ENCODE assay signal across 7 mouse cellular contexts in genomic region chr10:7663159-7664026, GRCm38 (mm10). TPM values are rescaled to one million over a fixed set of nuclear protein-coding genes. Genes with fewer than 3 reads are reported as not detected.
DNase-seq lines count a peak whose midpoint lies in the region; ATAC-seq lines count a peak whose summit lies in the region.

No protein-coding gene starts in this region.

- H3K4me1 ChIP-seq in embryonic facial prominence, embryonic 10.5 days = peaks cover 19% of the 10 kb centered on the region
- H3K4me1 ChIP-seq in limb, embryonic 10.5 days = peaks cover 12% of the 10 kb centered on the region
- H3K4me1 ChIP-seq in midbrain, embryonic 12.5 days = peaks cover 14% of the 10 kb centered on the region

- H3K4me3 ChIP-seq in embryonic facial prominence, embryonic 10.5 days = peak overlapping the region; percentile 95
- peak overlapping the region; percentile 93 for H3K4me3 ChIP-seq in limb, embryonic 10.5 days
- peak overlapping the region; percentile 74 for H3K4me3 ChIP-seq in midbrain, embryonic 12.5 days

- H3K9ac ChIP-seq in midbrain, embryonic 12.5 days (replicated peaks) = peak overlapping the region; percentile 89

- no peaks in the 10 kb centered on the region for H3K9me3 ChIP-seq in embryonic facial prominence, embryonic 10.5 days
- no peaks in the 10 kb centered on the region for H3K9me3 ChIP-seq in limb, embryonic 10.5 days (replicated peaks)
- no peaks in the 10 kb centered on the region for H3K9me3 ChIP-seq in midbrain, embryonic 12.5 days

- H3K27ac ChIP-seq in embryonic facial prominence, embryonic 10.5 days (replicated peaks) = peak overlapping the region; percentile 95
- peak overlapping the region; percentile 94 for H3K27ac ChIP-seq in limb, embryonic 10.5 days
- H3K27ac ChIP-seq in midbrain, embryonic 12.5 days (replicated peaks) = peak overlapping the region; percentile 89

- peak; percentile 96 for DNase-seq in adrenal gland, postnatal 14 days
- peak; percentile 92 for DNase-seq in embryonic facial prominence, embryonic 10.5 days (ENCODE audit: low spot score)
- DNase-seq in kidney, adult 11 months = peak; percentile 91
- peak; percentile 92 for DNase-seq in limb, embryonic 10.5 days (ENCODE audit: low spot score)
- peak; percentile 82 for DNase-seq in skeletal muscle tissue, adult 2 months (ENCODE audit: low read depth, low spot score)

- no peaks in the 10 kb centered on the region for H3K36me3 ChIP-seq in embryonic facial prominence, embryonic 10.5 days (replicated peaks)
- H3K36me3 ChIP-seq in limb, embryonic 10.5 days = no peaks in the 10 kb centered on the region
- H3K36me3 ChIP-seq in midbrain, embryonic 12.5 days = no peaks in the 10 kb centered on the region

- under 1% methylated on average over 64 of the region's 64 CpGs for WGBS in embryonic facial prominence, embryonic 10.5 days
- under 1% methylated on average over 64 of the region's 64 CpGs for WGBS in limb, embryonic 10.5 days
- under 1% methylated on average over 62 of the region's 64 CpGs for WGBS in midbrain, embryonic 12.5 days

- peak; percentile 61 for ATAC-seq in granulocyte monocyte progenitor cell, adult 5-6 weeks (replicated peaks; ENCODE audit: poor library complexity, severe bottlenecking)
- peak; percentile 91 for ATAC-seq in midbrain, embryonic 12.5 days (ENCODE audit: low FRiP score, low read depth)

- peak overlapping the region; percentile 86 for H3K4me2 ChIP-seq in midbrain, embryonic 12.5 days (replicated peaks)

- H3K27me3 ChIP-seq in embryonic facial prominence, embryonic 10.5 days (replicated peaks; ENCODE audit: low read depth, poor library complexity, severe bottlenecking) = no peaks in the 10 kb centered on the region
- no peaks in the 10 kb centered on the region for H3K27me3 ChIP-seq in limb, embryonic 10.5 days (ENCODE audit: low read depth, poor library complexity, severe bottlenecking)
- no peaks in the 10 kb centered on the region for H3K27me3 ChIP-seq in midbrain, embryonic 12.5 days

RNA-seq across cellular contexts. Expression of gene Nup43, which starts 3.9 kb away (rescaled TPM):
- 10.7 and 12.3 TPM in 2 replicates for total RNA-seq in adrenal gland, postnatal 14 days (2021)
- polyA plus RNA-seq in embryonic facial prominence, embryonic 10.5 days (2016; fragmentation: Nextera tagmentation; extraction: Ambion mirVana) = 95.4 and 95.9 TPM in 2 replicates
- 18.7 and 40.1 TPM in 2 replicates for total RNA-seq in granulocyte monocyte progenitor cell, adult 5-6 weeks (2014; fragmentation: Nextera tagmentation)
- total RNA-seq in granulocyte monocyte progenitor cell, adult 5-6 weeks (2017) = 26.2 and 27.2 TPM in 2 replicates
- polyA plus RNA-seq in limb, embryonic 10.5 days (2016; fragmentation: Nextera tagmentation; extraction: Ambion mirVana) = 93.2 and 102 TPM in 2 replicates
- 49.8 and 51.6 TPM in 2 replicates for polyA plus RNA-seq in midbrain, embryonic 12.5 days (2016; fragmentation: Nextera tagmentation; extraction: Ambion mirVana)

RNA-seq across cellular contexts. Expression of gene Pcmt1, which starts 17.5 kb away (rescaled TPM):
- total RNA-seq in adrenal gland, postnatal 14 days (2021) = 71.3 and 73.5 TPM in 2 replicates
- polyA plus RNA-seq in embryonic facial prominence, embryonic 10.5 days (2016; fragmentation: Nextera tagmentation; extraction: Ambion mirVana) = 120 and 126 TPM in 2 replicates
- total RNA-seq in granulocyte monocyte progenitor cell, adult 5-6 weeks (2014; fragmentation: Nextera tagmentation) = 46.8 and 64.6 TPM in 2 replicates
- 68.1 and 81.7 TPM in 2 replicates for total RNA-seq in granulocyte monocyte progenitor cell, adult 5-6 weeks (2017)
- polyA plus RNA-seq in limb, embryonic 10.5 days (2016; fragmentation: Nextera tagmentation; extraction: Ambion mirVana) = 111 and 115 TPM in 2 replicates
- 137 and 144 TPM in 2 replicates for polyA plus RNA-seq in midbrain, embryonic 12.5 days (2016; fragmentation: Nextera tagmentation; extraction: Ambion mirVana)

RNA-seq across cellular contexts. Expression of gene Lats1, which starts 17.6 kb away (rescaled TPM):
- 51.5 and 51.8 TPM in 2 replicates for total RNA-seq in adrenal gland, postnatal 14 days (2021)
- polyA plus RNA-seq in embryonic facial prominence, embryonic 10.5 days (2016; fragmentation: Nextera tagmentation; extraction: Ambion mirVana) = 7.7 and 8.2 TPM in 2 replicates
- total RNA-seq in granulocyte monocyte progenitor cell, adult 5-6 weeks (2014; fragmentation: Nextera tagmentation) = 23.1 and 29.9 TPM in 2 replicates
- 12.4 and 16.2 TPM in 2 replicates for total RNA-seq in granulocyte monocyte progenitor cell, adult 5-6 weeks (2017)
- polyA plus RNA-seq in limb, embryonic 10.5 days (2016; fragmentation: Nextera tagmentation; extraction: Ambion mirVana) = 5.5 and 7.3 TPM in 2 replicates
- 16.0 and 18.2 TPM in 2 replicates for polyA plus RNA-seq in midbrain, embryonic 12.5 days (2016; fragmentation: Nextera tagmentation; extraction: Ambion mirVana)

Comparison
In these comparisons a context has a peak if more than half of its experiments do, and no peak if none do; other contexts are left out.
1. Peak in every context shown above with its lines: DNase-seq, ATAC-seq, H3K4me3 ChIP-seq and H3K27ac ChIP-seq.